In genomic region chr6:141068861-141069467, GRCm38 (mm10) we compare ENCODE assay signal across 28 mouse cellular contexts.
DNase-seq lines count a peak whose midpoint lies in the region; ATAC-seq lines count a peak whose summit lies in the region.
"Had no signal": no experiment of that assay in that cellular context is flagged by ENCODE, and none has a peak within 500 bp of the region (broad histone marks: within the 10 kb centered on the region; RNA-seq: fewer than 3 reads in every experiment).

No protein-coding gene starts in this region.

- no peak overlapping the region for H3K4me3 ChIP-seq in forebrain, embryonic 12.5 days (replicated peaks)
- H3K4me3 ChIP-seq in forebrain, embryonic 15.5 days = no peak overlapping the region
- no peak overlapping the region for H3K4me3 ChIP-seq in forebrain, embryonic 14.5 days (ENCODE audit: low read depth, low read length)
- H3K4me3 ChIP-seq in midbrain, embryonic 16.5 days (ENCODE audit: low read depth, low read length) = no peak overlapping the region
- H3K4me3 ChIP-seq: embryonic facial prominence, embryonic 13.5 days; heart, embryonic 12.5 days; liver, embryonic 13.5 days; megakaryocyte, embryonic 14.5 days had no signal

- H3K27ac ChIP-seq in forebrain, embryonic 12.5 days = no peak overlapping the region
- H3K27ac ChIP-seq in forebrain, embryonic 15.5 days (replicated peaks) = no peak overlapping the region
- H3K27ac ChIP-seq in forebrain, embryonic 14.5 days (ENCODE audit: low read depth, low read length) = no peak overlapping the region
- no peak overlapping the region for H3K27ac ChIP-seq in midbrain, embryonic 16.5 days (ENCODE audit: low read length)
- H3K27ac ChIP-seq: embryonic facial prominence, embryonic 13.5 days; hindbrain, embryonic 14.5 days; kidney, postnatal 0 days; liver, embryonic 13.5 days; stomach, postnatal 0 days had no signal

- WGBS in forebrain, embryonic 12.5 days = 38% methylated on average over 6 of the region's 6 CpGs
- WGBS in forebrain, embryonic 15.5 days = 31% methylated on average over 6 of the region's 6 CpGs
- WGBS in forebrain, embryonic 14.5 days = 32% methylated on average over 6 of the region's 6 CpGs
- 35% methylated on average over 6 of the region's 6 CpGs for WGBS in midbrain, embryonic 16.5 days

- H3K36me3 ChIP-seq in forebrain, embryonic 12.5 days (replicated peaks) = no peaks in the 10 kb centered on the region
- H3K36me3 ChIP-seq in forebrain, embryonic 15.5 days = no peaks in the 10 kb centered on the region
- no peaks in the 10 kb centered on the region for H3K36me3 ChIP-seq in forebrain, embryonic 14.5 days (ENCODE audit: control insufficient read depth, insufficient read depth, low read length)
- H3K36me3 ChIP-seq in midbrain, embryonic 16.5 days (ENCODE audit: control insufficient read depth, insufficient read depth, low read length) = no peaks in the 10 kb centered on the region
- H3K36me3 ChIP-seq: embryonic facial prominence, embryonic 13.5 days; heart, embryonic 12.5 days; liver, embryonic 13.5 days had no signal

- H3K4me2 ChIP-seq in forebrain, embryonic 12.5 days = no peak overlapping the region
- no peak overlapping the region for H3K4me2 ChIP-seq in forebrain, embryonic 15.5 days (replicated peaks)
- H3K4me2 ChIP-seq in forebrain, embryonic 14.5 days (ENCODE audit: low read length) = no peak overlapping the region
- H3K4me2 ChIP-seq in midbrain, embryonic 16.5 days (ENCODE audit: low read length) = no peak overlapping the region
- H3K4me2 ChIP-seq: embryonic facial prominence, embryonic 13.5 days; heart, embryonic 12.5 days; hindbrain, embryonic 14.5 days; liver, embryonic 13.5 days; lung, embryonic 14.5 days had no signal

- no peak overlapping the region for H3K9ac ChIP-seq in forebrain, embryonic 12.5 days
- H3K9ac ChIP-seq in forebrain, embryonic 15.5 days (replicated peaks) = no peak overlapping the region
- no peak overlapping the region for H3K9ac ChIP-seq in forebrain, embryonic 14.5 days (ENCODE audit: low read length)
- H3K9ac ChIP-seq in midbrain, embryonic 16.5 days (ENCODE audit: low read depth, low read length) = no peak overlapping the region
- H3K9ac ChIP-seq: embryonic facial prominence, embryonic 13.5 days; heart, embryonic 12.5 days; hindbrain, embryonic 14.5 days; liver, embryonic 13.5 days; lung, embryonic 14.5 days had no signal

- DNase-seq in Muller cell, postnatal 12 days (ENCODE audit: inconsistent ontology term) = peak; percentile 53
- peak; percentile 45 for DNase-seq in forebrain, embryonic 14.5 days (ENCODE audit: low spot score)
- DNase-seq in ovary, postnatal 10 days (ENCODE audit: low spot score) = no peak
- no peak for DNase-seq in frontal cortex, postnatal 14 days (ENCODE audit: low spot score in 2 of 2)
- DNase-seq: adrenal gland, adult 2 months; cerebellum, adult 18-20 months; cerebellum, postnatal 25 days; gastrocnemius, postnatal 14 days; heart, adult 11 months; heart, postnatal 10 days; kidney, adult 2 months; layer of hippocampus, adult 9-11 months; liver, embryonic 13.5 days; lung, embryonic 14.5 days; lung, postnatal 36 days; right cerebral cortex, postnatal 14 days; thymus, adult 2 months; thymus, postnatal 4 days had no signal

- 0 out of 2 replicates have a peak, but pooled peaks cover 7% of the 10 kb centered on the region for H3K4me1 ChIP-seq in forebrain, embryonic 12.5 days
- no peaks in the 10 kb centered on the region for H3K4me1 ChIP-seq in forebrain, embryonic 15.5 days
- H3K4me1 ChIP-seq in forebrain, embryonic 14.5 days (ENCODE audit: control insufficient read depth, insufficient read depth, low read length) = 0 out of 2 replicates have a peak, but pooled peaks cover 3% of the 10 kb centered on the region
- 0 out of 2 replicates have a peak, but pooled peaks cover 3% of the 10 kb centered on the region for H3K4me1 ChIP-seq in midbrain, embryonic 16.5 days (ENCODE audit: control insufficient read depth, insufficient read depth, low read length)
- H3K4me1 ChIP-seq: embryonic facial prominence, embryonic 13.5 days; heart, embryonic 12.5 days; liver, embryonic 13.5 days; megakaryocyte, embryonic 14.5 days had no signal

- no peaks in the 10 kb centered on the region for H3K27me3 ChIP-seq in forebrain, embryonic 12.5 days
- no peaks in the 10 kb centered on the region for H3K27me3 ChIP-seq in forebrain, embryonic 15.5 days
- no peaks in the 10 kb centered on the region for H3K27me3 ChIP-seq in forebrain, embryonic 14.5 days (replicated peaks; ENCODE audit: control insufficient read depth, insufficient read depth, low read length)
- no peaks in the 10 kb centered on the region for H3K27me3 ChIP-seq in midbrain, embryonic 16.5 days (ENCODE audit: control insufficient read depth, insufficient read depth, low read depth, low read length)
- H3K27me3 ChIP-seq: embryonic facial prominence, embryonic 13.5 days; heart, embryonic 12.5 days; liver, embryonic 13.5 days; megakaryocyte, embryonic 14.5 days had no signal

- H3K9me3 ChIP-seq in forebrain, embryonic 12.5 days = no peaks in the 10 kb centered on the region
- H3K9me3 ChIP-seq in forebrain, embryonic 15.5 days = no peaks in the 10 kb centered on the region
- 0 out of 2 replicates have a peak, but pooled peaks cover under 1% of the 10 kb centered on the region for H3K9me3 ChIP-seq in forebrain, embryonic 14.5 days (replicated peaks; ENCODE audit: control insufficient read depth, low read length)
- H3K9me3 ChIP-seq in midbrain, embryonic 16.5 days (replicated peaks; ENCODE audit: control insufficient read depth, low read length, poor library complexity, severe bottlenecking) = no peaks in the 10 kb centered on the region
- H3K9me3 ChIP-seq: embryonic facial prominence, embryonic 13.5 days; liver, embryonic 13.5 days had no signal

- ATAC-seq in forebrain, embryonic 12.5 days (ENCODE audit: low FRiP score) = 0 out of 2 replicates have a peak, but pooled peaks have one; percentile 33
- ATAC-seq in forebrain, embryonic 15.5 days (replicated peaks) = no peak
- peak; percentile 58; the same call in 1 of the 2 replicates for ATAC-seq in forebrain, embryonic 14.5 days
- ATAC-seq in midbrain, embryonic 16.5 days = 0 out of 2 replicates have a peak, but pooled peaks have one; percentile 32
- ATAC-seq: CD4-positive, CD25-positive, alpha-beta regulatory T cell, adult 4 months had no signal

Comparison
In these comparisons a context has a peak if more than half of its experiments do, and no peak if none do; other contexts are left out.
1. DNase-seq: peak in Muller cell, postnatal 12 days (single experiment) and forebrain, embryonic 14.5 days (single experiment); none in ovary, postnatal 10 days (single experiment) and frontal cortex, postnatal 14 days (0 of 2).